Mouse (Mus musculus): ENCODE results near the gene Wnk1.
A peak's percentile ranks its signal among the peaks of the same experiment; 100 is the strongest.

DNA sequence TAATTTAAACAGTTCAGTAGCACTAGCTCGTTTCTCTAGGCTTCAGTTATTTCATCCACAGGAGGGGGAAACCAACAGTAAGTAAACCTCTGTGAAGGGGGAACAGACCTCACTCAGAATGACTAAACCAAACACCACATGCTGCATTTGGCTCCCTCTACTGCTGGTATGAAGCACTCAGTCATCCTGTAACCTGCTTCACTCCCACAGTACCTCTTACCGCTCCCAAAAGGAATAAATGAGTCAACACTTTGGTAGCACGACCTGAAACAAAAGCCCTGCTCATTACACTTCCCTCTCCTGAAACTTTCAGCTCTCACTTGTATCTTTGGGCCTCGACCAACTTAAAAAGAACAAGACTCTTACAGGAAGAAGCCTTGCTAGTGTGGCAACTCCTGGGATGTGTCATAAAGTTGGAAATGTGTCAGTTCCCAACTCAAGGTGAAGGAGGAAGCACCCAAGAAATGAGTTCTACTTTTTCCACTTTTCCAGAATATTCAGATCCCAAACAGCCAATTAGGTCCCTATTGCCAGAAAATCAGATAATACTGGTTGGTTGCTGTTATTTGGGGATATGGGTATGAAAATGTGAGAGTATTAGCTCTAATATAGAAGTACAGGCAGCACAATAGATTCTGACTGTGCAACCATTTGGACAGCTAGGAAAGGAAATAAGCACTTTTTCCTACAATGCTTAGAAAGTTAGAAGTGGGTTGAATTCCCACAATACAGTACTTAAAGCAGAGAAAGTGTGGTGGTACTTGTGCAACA lies 114.1 kb downstream of the Wnk1 start:
- TF ChIP-seq CTCF (IDR thresholded peaks at IDR 0.05; ENCODE audit: low read depth) = peak; percentile 50
- TF ChIP-seq EP300 (IDR thresholded peaks at IDR 0.05; ENCODE audit: low read depth) = no peak
